Mouse (Mus musculus) embryonic facial prominence, embryonic 15.5 days (tissue): ENCODE measurements around the gene Cacna1c. TPM values are rescaled to one million over a fixed set of nuclear protein-coding genes. Genes with fewer than 3 reads are reported as not detected.

Source experiments
- ATAC-seq: fragments of 200-750 bp; cut with Nextera tagmentation; 2 replicates; pipeline ENCODE4 v1.8.0; 2017; ENCODE audit warnings: low read depth, moderate TSS enrichment; ENCODE audit not compliant: insufficient number of reproducible peaks, low FRiP score, low TSS enrichment
- H3K27ac ChIP-seq: fragments of 300-500 bp; sonication (generic); replicated peaks from 2 replicates; pipeline ENCODE4 v1.5.1; 2015; ENCODE audit warnings: mild to moderate bottlenecking, inconsistent platforms
- H3K27me3 ChIP-seq: fragments of 300-500 bp; sonication (generic); 2 replicates; pipeline ENCODE4 v1.6.1; 2015; ENCODE audit warnings: inconsistent platforms
- H3K36me3 ChIP-seq: fragments of 300-500 bp; sonication (generic); 2 replicates; pipeline ENCODE4 v1.6.1; 2015; ENCODE audit warnings: mild to moderate bottlenecking, inconsistent platforms
- H3K4me1 ChIP-seq: fragments of 300-500 bp; sonication (generic); 2 replicates; pipeline ENCODE4 v1.6.1; 2015; ENCODE audit warnings: inconsistent platforms
- H3K4me2 ChIP-seq: fragments of 300-500 bp; sonication (generic); replicated peaks from 2 replicates; pipeline ENCODE4 v1.6.1; 2015; ENCODE audit warnings: mild to moderate bottlenecking, inconsistent platforms
- H3K4me3 ChIP-seq: fragments of 300-500 bp; sonication (generic); replicated peaks from 2 replicates; pipeline ENCODE4 v1.5.1; 2015; ENCODE audit warnings: mild to moderate bottlenecking, inconsistent platforms
- H3K9ac ChIP-seq: fragments of 300-500 bp; sonication (generic); 2 replicates; pipeline ENCODE4 v1.6.1; 2015; ENCODE audit warnings: inconsistent platforms
- H3K9me3 ChIP-seq: fragments of 300-500 bp; sonication (generic); replicated peaks from 2 replicates; pipeline ENCODE4 v1.6.1; 2016; ENCODE audit warnings: inconsistent platforms
- WGBS: fragments of 180-500 bp; shearing (Covaris S2); methylation state at CpG from one replicate; pipeline ENCODE4 v1.1.7; 2015; 5-methylcytosine and 5-hydroxymethylcytosine counted together
- polyA plus RNA-seq: library from polyadenylated mRNA; unstranded; fragments of >200 nt; fragmentation: Nextera tagmentation; extraction: Ambion mirVana; gene quantifications from 2 replicates; pipeline ENCODE4 v1.2.1, GENCODE M21; 2015

Cacna1c gene
- polyA plus RNA-seq, 1 experiment from 2014 or later = 5.0 TPM

DNA sequence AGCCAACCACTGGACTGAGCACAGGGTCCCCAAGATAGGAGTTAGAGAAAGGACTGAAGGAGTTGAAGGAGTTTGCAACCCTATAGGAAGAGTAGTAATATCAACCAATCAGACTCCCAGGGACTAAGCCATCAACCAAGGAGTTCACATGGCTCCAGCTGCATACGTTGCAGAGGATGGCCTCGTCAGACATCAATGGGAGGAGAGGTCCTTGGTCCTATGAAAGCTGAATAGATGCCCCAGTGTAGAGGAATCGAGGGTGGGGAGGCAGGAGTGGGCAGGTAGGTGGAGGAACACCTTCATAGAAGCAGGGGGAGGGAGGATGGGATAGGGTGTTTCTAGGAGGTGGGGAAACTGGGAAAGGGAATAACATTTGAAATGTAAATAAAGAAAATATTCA, 8.7 kb upstream of the Cacna1c start:
- Histone ChIP-seq H3K27ac (no peak overlapping the region), H3K9ac (no peak overlapping the region), H3K9me3 (no peaks in the 10 kb centered on the region), H3K27me3 (no peaks in the 10 kb centered on the region), H3K4me2 (no peak overlapping the region), H3K4me3 (no peak overlapping the region), H3K4me1 (peaks cover 3% of the 10 kb centered on the region; the same call in 1 of the 2 replicates), H3K36me3 (0 out of 2 replicates have a peak, but pooled peaks cover 3% of the 10 kb centered on the region)
- 75% methylated on average over 3 of the region's 3 CpGs for WGBS
- no peak for ATAC-seq

DNA sequence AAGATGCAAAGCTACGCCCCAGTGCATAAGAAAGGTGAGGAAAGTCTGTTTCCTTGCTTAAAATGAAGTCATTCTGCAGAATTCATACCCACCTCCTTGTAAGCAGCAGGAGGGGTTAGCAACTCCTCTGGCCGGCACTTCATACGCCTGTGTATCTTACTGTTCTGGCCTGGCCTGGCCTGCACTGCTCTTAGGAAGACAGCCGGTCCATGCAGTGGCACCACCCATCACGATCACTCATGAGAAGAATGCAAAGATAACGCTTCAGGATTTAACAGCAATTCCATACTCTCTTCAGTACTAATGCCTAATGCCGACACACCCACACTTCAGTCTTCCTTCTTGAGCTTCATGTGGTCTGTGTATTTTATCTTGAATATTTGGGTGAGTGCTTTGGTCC, 8.1 kb upstream of the Cacna1c start:
- H3K4me2 ChIP-seq = no peak overlapping the region
- no peaks in the 10 kb centered on the region for H3K9me3 ChIP-seq
- H3K27me3 ChIP-seq = no peaks in the 10 kb centered on the region
- 0 out of 2 replicates have a peak, but pooled peaks cover 3% of the 10 kb centered on the region for H3K36me3 ChIP-seq
- ATAC-seq = no peak
- WGBS = 88% methylated on average over 7 of the region's 7 CpGs
- H3K4me1 ChIP-seq = peaks cover 3% of the 10 kb centered on the region
- H3K9ac ChIP-seq = no peak overlapping the region
- no peak overlapping the region for H3K4me3 ChIP-seq
- no peak overlapping the region for H3K27ac ChIP-seq

DNA sequence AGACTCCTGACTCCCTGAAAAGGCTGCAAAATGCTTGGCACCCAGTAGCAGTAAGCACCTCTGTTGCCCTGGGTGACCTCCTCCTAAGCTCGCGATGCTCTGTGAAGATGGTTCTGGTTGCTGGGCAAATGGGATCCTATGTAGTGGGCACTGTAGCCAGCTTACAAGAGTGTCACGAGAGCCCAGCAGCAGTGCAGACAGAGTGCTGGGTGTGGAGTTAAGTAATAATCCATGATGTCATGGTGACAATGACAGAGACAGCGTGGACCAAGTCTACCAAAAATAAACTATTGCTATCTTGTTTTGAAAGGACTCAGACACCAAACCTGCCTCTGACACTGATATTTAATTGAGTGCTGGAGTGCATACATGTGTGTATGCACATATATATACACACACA, 5.4 kb upstream of the Cacna1c start:
- Histone ChIP-seq H3K9ac (no peak overlapping the region), H3K9me3 (no peaks in the 10 kb centered on the region), H3K4me2 (no peak overlapping the region), H3K27ac (no peak overlapping the region), H3K4me1 (peaks cover 8% of the 10 kb centered on the region), H3K4me3 (no peak overlapping the region), H3K27me3 (no peaks in the 10 kb centered on the region), H3K36me3 (0 out of 2 replicates have a peak, but pooled peaks cover 3% of the 10 kb centered on the region)
- WGBS = 91% methylated on average over 4 of the region's 4 CpGs
- ATAC-seq = no peak

DNA sequence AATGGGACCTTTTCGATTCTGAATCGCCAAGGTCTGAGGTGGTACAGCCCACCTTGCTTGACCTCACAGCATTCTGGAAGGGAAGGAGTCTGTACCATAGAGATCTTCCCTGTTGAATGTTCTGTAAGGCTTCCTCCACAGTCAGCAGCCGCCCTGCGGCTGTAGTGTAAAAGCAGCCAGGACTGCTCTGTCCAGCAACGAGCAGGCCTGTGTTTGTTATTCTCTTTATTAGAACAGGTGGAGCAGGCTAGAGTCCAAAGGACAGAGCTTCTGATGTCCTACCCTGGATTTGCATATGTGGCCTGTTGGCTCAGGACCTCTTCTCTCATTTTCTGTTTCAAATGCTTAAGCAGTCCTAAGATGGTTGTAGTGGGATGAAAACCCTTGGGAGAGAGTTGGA, 4.1 kb upstream of the Cacna1c start:
- no peak overlapping the region for H3K4me3 ChIP-seq
- H3K9me3 ChIP-seq = no peaks in the 10 kb centered on the region
- 0 out of 2 replicates have a peak, but pooled peaks cover 3% of the 10 kb centered on the region for H3K36me3 ChIP-seq
- 78% methylated on average over 5 of the region's 5 CpGs for WGBS
- H3K27ac ChIP-seq = no peak overlapping the region
- H3K4me2 ChIP-seq = no peak overlapping the region
- no peak overlapping the region for H3K9ac ChIP-seq
- H3K4me1 ChIP-seq = peaks cover 6% of the 10 kb centered on the region
- no peak for ATAC-seq
- H3K27me3 ChIP-seq = no peaks in the 10 kb centered on the region

DNA sequence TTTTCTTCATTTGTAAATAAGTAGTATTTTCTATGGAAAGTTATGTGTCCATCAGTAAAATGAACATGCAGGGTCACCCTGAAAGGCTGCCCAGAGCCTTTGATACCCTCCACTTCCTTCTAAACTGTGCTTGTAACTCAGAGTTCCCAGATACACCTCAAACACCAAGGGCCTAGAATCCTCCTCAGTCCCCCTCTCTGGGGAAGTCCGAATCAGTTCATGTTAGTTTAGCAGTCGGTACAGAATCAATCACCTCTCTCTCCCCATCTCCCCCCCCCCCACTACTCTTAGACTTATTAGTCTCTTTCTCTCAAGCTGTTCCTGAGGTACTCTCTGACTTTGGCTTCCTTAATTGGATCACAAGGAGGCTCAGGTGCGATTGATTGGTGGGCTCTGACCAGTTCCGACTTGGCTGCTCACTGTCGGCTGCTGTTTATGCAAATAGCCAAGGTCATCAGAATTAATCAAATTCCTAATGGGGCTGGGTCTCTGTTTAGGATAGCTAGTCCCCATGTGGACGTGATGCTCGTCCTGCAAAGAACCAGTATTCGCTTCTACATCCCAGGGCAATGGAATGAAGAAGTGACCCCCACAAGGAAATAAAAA, 3.2 kb upstream of the Cacna1c start:
- Histone ChIP-seq H3K9me3 (no peaks in the 10 kb centered on the region), H3K27ac (no peak overlapping the region), H3K36me3 (0 out of 2 replicates have a peak, but pooled peaks cover 3% of the 10 kb centered on the region), H3K4me3 (no peak overlapping the region), H3K27me3 (no peaks in the 10 kb centered on the region), H3K4me1 (peaks cover 4% of the 10 kb centered on the region; the same call in 1 of the 2 replicates), H3K4me2 (no peak overlapping the region), H3K9ac (no peak overlapping the region)
- WGBS = 51% methylated on average over 8 of the region's 8 CpGs
- no peak for ATAC-seq

DNA sequence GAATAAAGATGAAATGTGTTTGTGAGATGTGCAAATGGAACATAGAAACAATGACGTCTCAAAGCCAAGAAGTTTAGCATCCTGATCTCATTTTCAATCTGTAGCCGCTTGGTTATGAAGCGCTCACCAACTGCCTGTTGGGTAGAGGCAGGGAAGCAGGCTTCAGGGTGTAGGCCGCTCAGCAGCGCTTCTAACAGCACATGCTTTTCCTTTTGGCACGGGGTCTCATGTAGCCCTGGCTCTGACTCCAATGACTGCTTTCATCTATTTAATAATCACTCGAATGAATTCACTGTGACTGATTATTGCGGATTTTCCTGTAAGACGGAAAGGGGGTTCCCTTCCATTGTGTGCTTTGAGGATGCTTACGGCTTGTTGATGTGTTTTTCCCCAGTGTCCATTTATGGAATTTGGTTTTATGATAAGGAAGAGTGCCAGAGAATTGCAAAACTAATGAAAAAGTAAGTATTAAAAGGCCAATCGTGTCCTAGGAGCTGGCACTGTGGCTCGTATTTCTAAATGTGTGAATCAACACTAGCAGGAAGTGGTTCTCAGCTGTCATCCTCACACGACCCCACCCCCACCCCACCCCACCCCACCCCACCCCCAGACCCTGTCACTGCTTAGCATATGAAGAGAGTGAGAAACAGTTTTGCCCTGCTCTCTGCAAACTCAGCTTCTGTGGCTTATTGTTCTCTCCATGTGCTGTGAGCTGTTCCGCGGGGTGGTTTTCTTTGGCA, 2.5 kb upstream of the Cacna1c start:
- ATAC-seq = no peak
- Histone ChIP-seq H3K4me3 (no peak overlapping the region), H3K27ac (no peak overlapping the region), H3K4me2 (no peak overlapping the region), H3K36me3 (0 out of 2 replicates have a peak, but pooled peaks cover 3% of the 10 kb centered on the region), H3K9ac (no peak overlapping the region), H3K4me1 (peaks cover 4% of the 10 kb centered on the region; the same call in 1 of the 2 replicates), H3K9me3 (no peaks in the 10 kb centered on the region), H3K27me3 (no peaks in the 10 kb centered on the region)
- 38% methylated on average over 15 of the region's 15 CpGs for WGBS

DNA sequence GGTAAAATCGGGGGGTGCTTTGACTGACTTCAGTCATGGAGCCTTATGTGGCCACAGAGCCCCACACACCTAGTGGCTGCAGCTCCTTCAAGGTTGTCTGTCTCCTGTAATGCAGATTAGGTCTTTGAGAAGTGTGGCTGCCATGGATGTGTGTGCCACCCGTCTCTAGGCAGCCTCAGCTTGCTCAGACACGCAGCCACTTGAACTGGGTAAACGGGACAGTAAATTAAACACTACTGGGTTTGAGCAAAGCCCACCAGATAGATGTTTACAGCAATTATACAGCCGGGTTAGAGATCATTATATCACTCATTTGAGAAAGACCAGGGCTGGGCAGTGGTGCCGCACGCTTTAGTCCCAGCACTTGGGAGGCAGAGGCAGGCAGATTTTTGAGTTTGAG, 1.6 kb downstream of the Cacna1c start:
- H3K27me3 ChIP-seq = no peaks in the 10 kb centered on the region
- H3K4me3 ChIP-seq = no peak overlapping the region
- no peak overlapping the region for H3K9ac ChIP-seq
- 59% methylated on average over 7 of the region's 7 CpGs for WGBS
- no peak overlapping the region for H3K27ac ChIP-seq
- no peak for ATAC-seq
- H3K9me3 ChIP-seq = no peaks in the 10 kb centered on the region
- H3K4me1 ChIP-seq = peaks cover 4% of the 10 kb centered on the region; the same call in 1 of the 2 replicates
- H3K4me2 ChIP-seq = no peak overlapping the region
- H3K36me3 ChIP-seq = peaks cover 28% of the 10 kb centered on the region

DNA sequence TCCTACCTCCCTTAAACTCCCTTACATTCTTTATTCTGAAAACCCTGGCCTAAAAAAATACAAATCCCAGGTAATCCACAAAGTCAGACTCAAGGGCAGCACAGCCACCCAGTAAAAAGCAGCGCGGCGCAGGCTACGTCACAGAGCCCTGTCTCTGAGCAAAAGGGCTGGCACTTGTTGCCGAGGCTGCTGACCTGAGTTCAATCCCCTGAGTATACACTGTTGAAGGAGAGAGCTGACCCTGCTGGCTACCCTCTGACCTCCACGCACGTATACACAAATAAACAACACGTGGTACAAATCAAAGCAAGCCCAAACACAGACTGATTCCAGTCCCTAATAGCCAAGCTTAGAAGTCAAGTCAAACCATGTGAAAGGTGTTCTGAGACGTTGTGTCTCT, 2.1 kb downstream of the Cacna1c start:
- Histone ChIP-seq H3K27ac (no peak overlapping the region), H3K4me3 (no peak overlapping the region), H3K4me2 (no peak overlapping the region), H3K4me1 (0 out of 2 replicates have a peak, but pooled peaks cover 4% of the 10 kb centered on the region), H3K36me3 (peaks cover 28% of the 10 kb centered on the region), H3K9ac (no peak overlapping the region), H3K9me3 (no peaks in the 10 kb centered on the region), H3K27me3 (no peaks in the 10 kb centered on the region)
- WGBS = 53% methylated on average over 9 of the region's 9 CpGs
- ATAC-seq = no peak

DNA sequence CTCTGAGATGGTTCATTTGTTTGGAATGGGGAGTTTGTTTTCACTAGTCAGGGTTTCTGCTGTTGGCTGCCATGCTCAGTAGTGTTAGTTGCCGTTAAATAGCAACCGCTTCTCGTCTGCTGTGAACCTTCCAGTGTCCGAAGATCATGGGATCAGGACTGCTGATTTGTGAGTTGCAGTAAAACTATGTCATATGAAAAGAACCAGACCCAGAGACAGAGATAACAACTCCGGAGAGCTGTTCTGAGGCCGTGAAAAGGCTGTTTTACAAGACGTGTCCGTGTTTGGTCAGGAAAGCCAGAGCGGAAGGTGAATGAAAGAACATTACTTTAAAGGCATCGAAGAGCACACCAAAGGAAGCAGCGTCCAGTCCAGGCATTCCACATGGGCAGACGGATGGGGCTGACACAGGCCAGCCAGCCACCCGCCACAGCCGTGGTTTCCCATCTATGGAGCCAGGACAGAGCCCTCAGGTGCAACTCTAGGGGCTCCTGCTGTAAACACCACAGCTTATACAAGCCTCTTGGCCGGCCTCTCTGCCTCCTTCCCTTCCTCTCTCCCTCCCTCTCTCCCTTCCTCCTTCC, 2.6 kb downstream of the Cacna1c start:
- no peak for ATAC-seq
- H3K4me2 ChIP-seq = no peak overlapping the region
- peaks cover 28% of the 10 kb centered on the region for H3K36me3 ChIP-seq
- H3K9me3 ChIP-seq = no peaks in the 10 kb centered on the region
- H3K27ac ChIP-seq = no peak overlapping the region
- WGBS = 79% methylated on average over 15 of the region's 15 CpGs
- no peaks in the 10 kb centered on the region for H3K27me3 ChIP-seq
- 0 out of 2 replicates have a peak, but pooled peaks cover 4% of the 10 kb centered on the region for H3K4me1 ChIP-seq
- H3K9ac ChIP-seq = no peak overlapping the region
- no peak overlapping the region for H3K4me3 ChIP-seq

DNA sequence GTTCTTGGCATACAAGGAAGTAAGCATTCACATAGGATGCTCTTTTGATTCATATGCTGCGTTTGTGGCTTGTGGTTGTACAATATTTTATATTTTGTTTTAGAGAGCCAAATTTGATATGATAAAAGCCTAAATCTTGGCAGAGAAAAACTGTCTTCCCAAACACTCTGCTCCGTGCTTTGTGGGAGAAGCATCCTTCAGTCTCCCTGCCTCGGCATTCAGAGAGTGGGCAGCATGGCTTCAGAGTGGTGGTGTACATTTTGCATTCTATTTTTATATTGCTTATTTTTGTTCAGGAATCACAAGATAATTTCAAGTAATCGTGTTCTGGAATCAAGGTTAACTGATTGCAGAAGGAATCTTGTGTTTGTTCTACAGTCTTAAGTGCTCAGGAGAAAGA, 4.7 kb downstream of the Cacna1c start:
- Histone ChIP-seq H3K27ac (no peak overlapping the region), H3K9ac (no peak overlapping the region), H3K4me2 (no peak overlapping the region), H3K36me3 (peaks cover 28% of the 10 kb centered on the region), H3K4me3 (no peak overlapping the region), H3K4me1 (no peaks in the 10 kb centered on the region), H3K9me3 (no peaks in the 10 kb centered on the region), H3K27me3 (no peaks in the 10 kb centered on the region)
- no peak for ATAC-seq
- 86% methylated on average over 4 of the region's 4 CpGs for WGBS

DNA sequence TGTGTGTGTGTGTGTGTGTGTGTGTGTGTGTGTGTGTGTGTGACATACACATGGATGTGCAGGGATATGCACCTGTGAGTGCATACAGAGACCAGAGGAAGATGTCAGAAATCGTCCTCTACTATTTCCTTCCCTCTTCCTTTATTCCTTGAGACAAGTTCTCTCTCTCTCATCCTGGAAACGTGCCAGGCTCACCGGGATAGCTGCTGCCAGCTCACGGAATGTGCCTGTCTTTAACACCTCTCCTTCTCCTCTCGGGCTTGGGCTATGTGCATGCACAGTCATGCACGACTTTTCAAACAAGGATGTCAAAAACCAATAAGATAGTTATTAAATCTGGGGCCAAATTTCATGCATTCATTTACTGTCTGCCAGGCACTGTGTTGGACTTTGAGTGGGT, 8.6 kb downstream of the Cacna1c start:
- Histone ChIP-seq H3K27ac (no peak overlapping the region), H3K4me2 (no peak overlapping the region), H3K27me3 (no peaks in the 10 kb centered on the region), H3K36me3 (peaks cover 29% of the 10 kb centered on the region), H3K9ac (no peak overlapping the region), H3K4me1 (no peaks in the 10 kb centered on the region), H3K9me3 (no peaks in the 10 kb centered on the region), H3K4me3 (no peak overlapping the region)
- WGBS = 59% methylated on average over 6 of the region's 6 CpGs
- no peak for ATAC-seq
